Mouse (Mus musculus) ES-E14 (cell line): ENCODE measurements around the gene Armt1.

ENCODE experiments used
- CHD2 ChIP-seq: IDR thresholded peaks from 2 replicates; pipeline ENCODE4 v1.6.1; 2014; ENCODE audit warnings: mild to moderate bottlenecking, low read depth, low read length, inconsistent platforms
- HCFC1 ChIP-seq: IDR thresholded peaks from 2 replicates; pipeline ENCODE4 v1.6.1; 2012; ENCODE audit warnings: low read length, inconsistent platforms, borderline replicate concordance; ENCODE audit not compliant: insufficient read depth
- MAFK ChIP-seq: IDR thresholded peaks from 2 replicates; pipeline ENCODE4 v1.6.1; 2014; ENCODE audit warnings: mild to moderate bottlenecking, low read depth, low read length, inconsistent platforms; ENCODE audit not compliant: insufficient read depth
- ZC3H11A ChIP-seq: IDR thresholded peaks from 2 replicates; pipeline ENCODE4 v1.6.1; 2012; ENCODE audit warnings: low read depth, mild to moderate bottlenecking, inconsistent platforms, low read length, borderline replicate concordance

- TF ChIP-seq CHD2 (no peak), HCFC1 (no peak), MAFK (no peak), ZC3H11A (no peak)
Observed at GRCm38 (mm10) chr10:4384244-4384643, 48.0 kb upstream of the Armt1 start.
